Mouse (Mus musculus) liver, embryonic 11.5 days (tissue): ENCODE data around the gene Xpo4. TPM values are rescaled to one million over a fixed set of nuclear protein-coding genes. Genes with fewer than 3 reads are reported as not detected.

Experiments
- ATAC-seq: fragments of 200-750 bp; cut with Nextera tagmentation; replicated peaks from 2 replicates; pipeline ENCODE4 v1.8.0; 2017; ENCODE audit warnings: moderate number of reproducible peaks, mild to moderate bottlenecking, moderate TSS enrichment, moderate library complexity; ENCODE audit not compliant: low FRiP score
- DNase-seq: peaks from one replicate; pipeline ENCODE4 v3.0.0-alpha.2; 2017; ENCODE audit warnings: low spot score
- H3K27ac ChIP-seq: fragments of 300-500 bp; sonication (generic); 2 replicates; pipeline ENCODE4 v1.5.1; 2014; ENCODE audit warnings: mild to moderate bottlenecking, low read depth, low read length, control low read depth
- H3K27me3 ChIP-seq: fragments of 300-500 bp; sonication (generic); replicated peaks from 2 replicates; pipeline ENCODE4 v1.6.1; 2014; ENCODE audit warnings: low read length, mixed read lengths; ENCODE audit not compliant: control insufficient read depth, insufficient read depth
- H3K36me3 ChIP-seq: fragments of 300-500 bp; sonication (generic); 2 replicates; pipeline ENCODE4 v1.6.1; 2014; ENCODE audit warnings: mild to moderate bottlenecking, low read length, moderate library complexity, mixed read lengths; ENCODE audit not compliant: control insufficient read depth, insufficient read depth
- H3K4me1 ChIP-seq: fragments of 300-500 bp; sonication (generic); replicated peaks from 2 replicates; pipeline ENCODE4 v1.6.1; 2014; ENCODE audit warnings: low read length, mixed read lengths; ENCODE audit not compliant: control insufficient read depth, insufficient read depth
- H3K4me2 ChIP-seq: fragments of 300-500 bp; sonication (generic); 2 replicates; pipeline ENCODE4 v1.6.1; 2014; ENCODE audit warnings: mild to moderate bottlenecking, control low read depth, moderate library complexity
- H3K4me3 ChIP-seq: fragments of 300-500 bp; sonication (generic); 2 replicates; pipeline ENCODE4 v1.5.1; 2014; ENCODE audit warnings: low read depth, low read length, control low read depth
- H3K9ac ChIP-seq: fragments of 300-500 bp; sonication (generic); 2 replicates; pipeline ENCODE4 v1.6.1; 2014; ENCODE audit warnings: low read depth, low read length, control low read depth
- H3K9me3 ChIP-seq: fragments of 300-500 bp; sonication (generic); 2 replicates; pipeline ENCODE4 v1.6.1; 2016; ENCODE audit warnings: low read length, inconsistent platforms, mixed read lengths; ENCODE audit not compliant: control insufficient read depth
- WGBS: fragments of 180-500 bp; shearing (Covaris S2); extraction: QIAGEN DNeasy Blood & Tissue Kit; methylation state at CpG from one replicate; pipeline ENCODE4 v1.1.7; 2014; 5-methylcytosine and 5-hydroxymethylcytosine counted together
- polyA plus RNA-seq: library from polyadenylated mRNA; unstranded; fragments of >200 nt; fragmentation: Nextera tagmentation; extraction: Ambion mirVana; gene quantifications from 2 replicates; pipeline ENCODE4 v1.2.1, GENCODE M21; 2014

Gene Xpo4
- 40.0 and 44.4 TPM in 2 replicates for polyA plus RNA-seq

- Histone ChIP-seq H3K36me3 (no peaks in the 10 kb centered on the region; the same call in 1 of the 2 replicates), H3K4me3 (peak within 1 kb of the TSS; percentile 93), H3K4me2 (peak within 1 kb of the TSS; percentile 86), H3K4me1 (peaks cover 9% of the 10 kb centered on the region; the same call in 1 of the 2 replicates), H3K9me3 (no peaks in the 10 kb centered on the region), H3K27ac (peak within 1 kb of the TSS; percentile 90), H3K27me3 (no peaks in the 10 kb centered on the region), H3K9ac (peak within 1 kb of the TSS; percentile 95)
- ATAC-seq (peak; percentile 91), DNase-seq (peak; percentile 85)
- under 1% methylated on average over 77 of the region's 80 CpGs for WGBS
Observed at GRCm38 (mm10) chr14:57664822-57665627, at the start of gene Xpo4. TSS of gene Xpo4 (minus strand) at chr14:57665430.

DNA sequence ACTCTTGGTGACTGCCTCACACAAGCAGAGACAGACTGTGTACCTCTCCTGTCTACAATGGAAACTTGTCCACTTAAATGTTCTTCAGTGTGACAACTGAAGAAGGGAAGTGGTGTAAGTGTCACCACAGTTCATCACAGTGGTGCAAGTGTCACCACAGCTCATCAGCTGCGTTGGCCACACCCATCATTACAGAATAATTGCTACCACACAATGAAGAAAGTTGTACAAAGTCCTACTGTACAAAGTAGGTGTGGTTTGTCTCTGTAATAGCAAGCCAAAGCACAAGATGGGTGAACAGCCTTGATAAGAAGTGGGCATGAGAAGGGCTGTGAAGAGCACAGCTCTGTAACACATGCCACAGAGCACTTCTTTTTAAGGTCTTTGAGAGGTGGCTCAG lies 47.7 kb upstream of the Xpo4 start:
- peaks cover 12% of the 10 kb centered on the region for H3K4me1 ChIP-seq
- H3K27ac ChIP-seq: no peak overlapping the region
- H3K4me3 ChIP-seq: no peak overlapping the region
- no peak overlapping the region for H3K9ac ChIP-seq
- ATAC-seq (no peak), DNase-seq (no peak)
- no peaks in the 10 kb centered on the region for H3K27me3 ChIP-seq
- no peaks in the 10 kb centered on the region for H3K9me3 ChIP-seq
- WGBS: 73% methylated on average over 1 of the region's 1 CpGs
- H3K36me3 ChIP-seq: peaks cover 3% of the 10 kb centered on the region; the same call in 1 of the 2 replicates
- H3K4me2 ChIP-seq: no peak overlapping the region

GRCm38 (mm10) chr14:57711059-57711458 lies 45.8 kb upstream of the Xpo4 start:
- H3K4me3 ChIP-seq: no peak overlapping the region
- no peak overlapping the region for H3K4me2 ChIP-seq
- 88% methylated on average over 6 of the region's 6 CpGs for WGBS
- H3K36me3 ChIP-seq: no peaks in the 10 kb centered on the region
- H3K9ac ChIP-seq: no peak overlapping the region
- no peak for ATAC-seq
- no peaks in the 10 kb centered on the region for H3K27me3 ChIP-seq
- peaks cover 16% of the 10 kb centered on the region for H3K4me1 ChIP-seq
- DNase-seq: no peak
- no peak overlapping the region for H3K27ac ChIP-seq
- H3K9me3 ChIP-seq: no peaks in the 10 kb centered on the region

DNA sequence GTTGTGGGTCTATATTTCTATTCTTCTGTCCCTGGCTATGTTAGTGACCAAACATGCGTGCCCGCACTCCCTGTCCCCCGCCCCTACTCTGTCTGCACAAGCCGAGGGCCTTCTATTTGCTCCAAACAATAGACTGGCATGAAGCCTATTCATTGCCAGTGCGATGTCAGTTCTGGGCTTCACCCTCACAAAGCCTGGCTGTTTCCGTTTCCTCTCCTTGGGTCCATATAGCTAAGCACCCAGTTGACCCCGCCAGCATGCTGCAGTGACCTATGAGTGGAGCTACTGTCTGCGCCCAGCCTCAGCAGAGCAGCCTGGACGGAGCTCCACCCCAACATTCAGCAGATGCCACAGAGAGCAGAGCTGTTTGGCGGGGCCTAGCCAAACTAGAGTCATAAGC lies 43.9 kb upstream of the Xpo4 start:
- Histone ChIP-seq H3K9ac (no peak overlapping the region), H3K9me3 (no peaks in the 10 kb centered on the region), H3K36me3 (no peaks in the 10 kb centered on the region), H3K4me3 (no peak overlapping the region), H3K27ac (no peak overlapping the region), H3K4me2 (no peak overlapping the region), H3K4me1 (peaks cover 16% of the 10 kb centered on the region), H3K27me3 (no peaks in the 10 kb centered on the region)
- no peak for ATAC-seq
- WGBS: 81% methylated on average over 10 of the region's 10 CpGs
- DNase-seq: no peak

DNA sequence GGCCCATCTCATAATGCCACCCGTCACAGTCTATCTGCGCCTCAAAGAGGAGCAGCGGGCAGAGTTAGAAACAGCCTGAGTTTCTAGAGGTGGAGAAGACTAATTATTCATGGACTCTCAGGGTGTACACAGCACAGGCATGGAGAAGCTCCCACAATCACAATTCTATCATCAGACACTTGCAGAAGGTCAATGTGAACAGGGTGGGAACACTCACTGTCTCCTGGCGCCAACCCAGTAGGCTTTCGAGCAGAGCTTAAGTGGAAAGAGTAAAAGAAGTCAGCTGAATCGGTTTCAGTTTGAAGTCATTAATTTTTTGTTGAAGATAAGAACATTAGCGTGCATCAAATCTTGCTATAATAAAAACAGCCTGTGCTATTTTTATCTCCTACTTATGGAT lies 43.4 kb upstream of the Xpo4 start:
- 76% methylated on average over 7 of the region's 7 CpGs for WGBS
- H3K27ac ChIP-seq: no peak overlapping the region
- ATAC-seq (no peak), DNase-seq (no peak)
- peaks cover 16% of the 10 kb centered on the region for H3K4me1 ChIP-seq
- no peaks in the 10 kb centered on the region for H3K36me3 ChIP-seq
- H3K4me3 ChIP-seq: no peak overlapping the region
- H3K4me2 ChIP-seq: no peak overlapping the region
- no peak overlapping the region for H3K9ac ChIP-seq
- no peaks in the 10 kb centered on the region for H3K9me3 ChIP-seq
- no peaks in the 10 kb centered on the region for H3K27me3 ChIP-seq

DNA sequence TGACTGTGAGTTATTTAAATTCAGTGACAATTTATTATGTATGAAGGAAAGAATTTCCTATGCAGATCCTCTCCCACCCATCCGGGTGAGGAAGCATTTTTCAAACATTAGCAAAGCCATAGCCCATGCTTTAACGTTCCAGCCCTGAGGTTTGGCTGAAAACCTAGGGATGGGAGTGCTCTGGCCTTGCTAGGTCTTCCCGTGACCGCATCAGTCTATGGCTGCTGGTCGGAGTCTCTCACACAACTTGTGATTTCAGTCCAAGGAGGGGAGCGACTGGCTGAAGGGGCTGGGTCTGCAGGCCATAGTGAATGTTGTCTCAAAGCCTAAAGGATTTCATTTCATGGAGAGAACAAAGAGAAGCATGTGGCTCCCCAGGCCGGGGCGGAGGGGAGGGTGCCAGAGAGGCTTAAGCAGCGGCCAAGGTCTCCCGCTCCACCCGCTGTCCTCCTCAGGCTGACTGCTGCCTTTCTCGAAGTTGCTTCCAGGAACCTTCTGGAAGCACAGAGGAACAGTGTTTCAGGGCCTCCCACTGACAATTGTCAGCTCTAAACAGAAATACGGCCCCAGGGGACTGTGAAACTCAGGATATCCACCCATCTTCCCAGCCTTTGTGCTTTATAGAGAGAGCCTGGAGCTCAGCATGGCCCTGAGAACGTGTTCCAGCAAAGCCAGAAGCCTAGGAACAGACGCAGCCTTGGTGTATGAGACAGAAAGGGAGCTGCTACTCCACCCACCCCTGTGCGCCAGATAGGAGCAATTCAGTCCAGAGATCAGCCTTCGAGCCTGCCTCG lies 42.1 kb upstream of the Xpo4 start:
- Histone ChIP-seq H3K4me1 (peaks cover 8% of the 10 kb centered on the region), H3K4me2 (no peak overlapping the region), H3K4me3 (no peak overlapping the region), H3K9me3 (no peaks in the 10 kb centered on the region), H3K9ac (no peak overlapping the region), H3K36me3 (no peaks in the 10 kb centered on the region), H3K27me3 (no peaks in the 10 kb centered on the region), H3K27ac (no peak overlapping the region)
- DNase-seq (no peak), ATAC-seq (peak; percentile 48; the same call in 1 of the 2 replicates)
- WGBS: 76% methylated on average over 18 of the region's 18 CpGs

DNA sequence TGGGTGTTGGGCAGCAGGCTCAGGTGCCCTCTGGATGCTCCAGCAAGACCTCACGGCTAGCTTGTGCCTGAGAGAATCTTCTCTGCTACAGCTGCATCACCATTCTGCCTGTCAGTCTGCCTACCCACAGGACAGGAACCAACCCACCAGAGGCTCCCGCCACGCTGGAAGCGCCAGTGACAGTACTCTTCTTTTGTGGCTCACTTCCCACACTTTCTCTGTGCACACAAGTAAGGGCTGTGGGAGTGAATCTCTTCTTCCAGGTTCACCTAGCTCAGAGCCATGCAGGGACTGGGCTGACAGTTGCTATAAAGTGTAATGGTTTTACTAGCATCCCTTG lies 41.5 kb upstream of the Xpo4 start:
- WGBS: 78% methylated on average over 4 of the region's 4 CpGs
- DNase-seq (no peak), ATAC-seq (no peak)
- Histone ChIP-seq H3K4me1 (peaks cover 8% of the 10 kb centered on the region), H3K4me3 (no peak overlapping the region), H3K9me3 (no peaks in the 10 kb centered on the region), H3K4me2 (no peak overlapping the region), H3K36me3 (no peaks in the 10 kb centered on the region), H3K9ac (no peak overlapping the region), H3K27me3 (no peaks in the 10 kb centered on the region), H3K27ac (no peak overlapping the region)

GRCm38 (mm10) chr14:57705759-57706158 lies 40.5 kb upstream of the Xpo4 start:
- Histone ChIP-seq H3K4me2 (no peak overlapping the region), H3K4me3 (no peak overlapping the region), H3K9me3 (no peaks in the 10 kb centered on the region), H3K36me3 (no peaks in the 10 kb centered on the region), H3K27ac (no peak overlapping the region), H3K9ac (no peak overlapping the region), H3K4me1 (peaks cover 7% of the 10 kb centered on the region), H3K27me3 (no peaks in the 10 kb centered on the region)
- DNase-seq: no peak
- 85% methylated on average over 4 of the region's 4 CpGs for WGBS
- no peak for ATAC-seq
